Mouse (Mus musculus) hindbrain, embryonic 10.5 days (tissue): Measurements from ENCODE around the gene Apaf1. TPM values are rescaled to one million over a fixed set of nuclear protein-coding genes. Genes with fewer than 3 reads are reported as not detected.

Experiments used
- DNase-seq: peaks from one replicate; pipeline ENCODE4 v3.0.0-alpha.2; 2017; ENCODE audit warnings: low spot score
- H3K27ac ChIP-seq: fragments of 300-500 bp; sonication (generic); 2 replicates; pipeline ENCODE4 v1.5.1; 2016; ENCODE audit warnings: mild to moderate bottlenecking, moderate library complexity
- H3K27me3 ChIP-seq: fragments of 300-500 bp; sonication (generic); 2 replicates; pipeline ENCODE4 v1.6.1; 2016; ENCODE audit warnings: mild to moderate bottlenecking; ENCODE audit not compliant: poor library complexity, insufficient read depth, severe bottlenecking
- H3K36me3 ChIP-seq: fragments of 300-500 bp; sonication (generic); 2 replicates; pipeline ENCODE4 v1.6.1; 2016; ENCODE audit warnings: mild to moderate bottlenecking, moderate library complexity
- H3K4me1 ChIP-seq: fragments of 300-500 bp; sonication (generic); replicated peaks from 2 replicates; pipeline ENCODE4 v1.6.1; 2016; ENCODE audit warnings: mild to moderate bottlenecking
- H3K4me3 ChIP-seq: fragments of 300-500 bp; sonication (generic); 2 replicates; pipeline ENCODE4 v1.5.1; 2016; ENCODE audit warnings: mild to moderate bottlenecking, moderate library complexity
- H3K9me3 ChIP-seq: fragments of 300-500 bp; sonication (generic); 2 replicates; pipeline ENCODE4 v1.6.1; 2016; ENCODE audit warnings: mild to moderate bottlenecking, moderate library complexity
- WGBS: fragments of 180-500 bp; shearing (Covaris S2); methylation state at CpG from one replicate; pipeline ENCODE4 v1.1.7; 2016; 5-methylcytosine and 5-hydroxymethylcytosine counted together
- polyA plus RNA-seq: library from polyadenylated mRNA; unstranded; fragments of >200 nt; fragmentation: Nextera tagmentation; extraction: Ambion mirVana; gene quantifications from 2 replicates; pipeline ENCODE4 v1.2.1, GENCODE M21; 2016

Apaf1 gene
- polyA plus RNA-seq, 1 experiment from 2014 or later = 21.4 TPM

GRCm38 (mm10) chr10:90964511-90964910 lies 118.1 kb downstream of the Apaf1 start:
- Histone ChIP-seq H3K4me1 (peaks cover 27% of the 10 kb centered on the region), H3K27ac (no peak overlapping the region), H3K27me3 (peaks cover 49% of the 10 kb centered on the region), H3K9me3 (no peaks in the 10 kb centered on the region), H3K36me3 (no peaks in the 10 kb centered on the region), H3K4me3 (no peak overlapping the region)
- 31% methylated on average over 9 of the region's 9 CpGs for WGBS
- no peak for DNase-seq

DNA sequence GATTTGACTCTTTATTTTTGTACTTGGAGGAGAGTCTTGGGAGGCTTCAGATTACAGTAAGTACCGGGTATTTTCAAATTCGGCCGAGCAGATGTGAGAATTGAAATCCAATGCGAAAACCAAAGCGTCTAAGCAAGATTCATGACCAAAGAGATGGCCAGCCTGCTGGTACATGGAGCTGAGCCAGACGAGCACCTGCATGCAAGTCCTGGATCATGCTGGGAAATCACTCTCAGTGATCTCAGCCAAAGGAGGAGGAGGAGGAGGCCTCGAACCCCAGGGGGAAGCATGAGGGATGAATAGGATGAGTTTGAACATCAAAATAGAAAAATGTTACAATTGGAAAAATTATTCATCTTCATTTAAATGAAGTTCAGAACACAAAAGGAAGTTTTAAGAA lies 122.2 kb downstream of the Apaf1 start:
- Histone ChIP-seq H3K9me3 (no peaks in the 10 kb centered on the region), H3K4me3 (no peak overlapping the region), H3K27ac (no peak overlapping the region), H3K27me3 (peaks cover 8% of the 10 kb centered on the region), H3K36me3 (no peaks in the 10 kb centered on the region), H3K4me1 (peaks cover 7% of the 10 kb centered on the region)
- DNase-seq = no peak
- 78% methylated on average over 7 of the region's 7 CpGs for WGBS

DNA sequence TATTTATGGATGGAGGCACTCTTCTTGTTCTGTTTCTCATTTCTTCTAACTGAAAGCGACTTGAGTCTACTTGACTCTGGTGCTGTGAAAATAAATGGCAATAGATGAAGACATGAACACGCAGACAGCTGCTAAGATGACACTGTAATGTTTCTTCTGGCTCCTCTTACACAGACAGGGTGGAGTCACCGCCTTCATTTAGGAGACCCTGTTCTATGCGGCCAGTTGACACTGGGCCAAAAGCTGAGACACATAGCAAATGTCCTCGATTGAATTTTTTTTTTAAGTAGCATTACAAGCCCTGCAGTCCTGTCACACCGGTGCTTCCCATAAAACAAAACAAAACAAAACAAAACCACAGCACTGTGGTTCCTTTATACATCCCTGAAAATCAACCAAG lies 128.7 kb downstream of the Apaf1 start:
- no peak overlapping the region for H3K27ac ChIP-seq

GRCm38 (mm10) chr10:90953103-90953709 lies 129.4 kb downstream of the Apaf1 start:
- Histone ChIP-seq H3K4me1 (no peaks in the 10 kb centered on the region), H3K27ac (no peak overlapping the region), H3K9me3 (no peaks in the 10 kb centered on the region), H3K36me3 (no peaks in the 10 kb centered on the region), H3K4me3 (no peak overlapping the region), H3K27me3 (no peaks in the 10 kb centered on the region)
- DNase-seq = no peak
- 92% methylated on average over 15 of the region's 15 CpGs for WGBS

More for the DNA sequence above, 128.7 kb downstream of the Apaf1 start:
- DNase-seq = no peak
- Histone ChIP-seq H3K9me3 (no peaks in the 10 kb centered on the region), H3K4me1 (no peaks in the 10 kb centered on the region), H3K4me3 (no peak overlapping the region), H3K27me3 (no peaks in the 10 kb centered on the region), H3K36me3 (no peaks in the 10 kb centered on the region)
- WGBS = 85% methylated on average over 6 of the region's 6 CpGs

DNA sequence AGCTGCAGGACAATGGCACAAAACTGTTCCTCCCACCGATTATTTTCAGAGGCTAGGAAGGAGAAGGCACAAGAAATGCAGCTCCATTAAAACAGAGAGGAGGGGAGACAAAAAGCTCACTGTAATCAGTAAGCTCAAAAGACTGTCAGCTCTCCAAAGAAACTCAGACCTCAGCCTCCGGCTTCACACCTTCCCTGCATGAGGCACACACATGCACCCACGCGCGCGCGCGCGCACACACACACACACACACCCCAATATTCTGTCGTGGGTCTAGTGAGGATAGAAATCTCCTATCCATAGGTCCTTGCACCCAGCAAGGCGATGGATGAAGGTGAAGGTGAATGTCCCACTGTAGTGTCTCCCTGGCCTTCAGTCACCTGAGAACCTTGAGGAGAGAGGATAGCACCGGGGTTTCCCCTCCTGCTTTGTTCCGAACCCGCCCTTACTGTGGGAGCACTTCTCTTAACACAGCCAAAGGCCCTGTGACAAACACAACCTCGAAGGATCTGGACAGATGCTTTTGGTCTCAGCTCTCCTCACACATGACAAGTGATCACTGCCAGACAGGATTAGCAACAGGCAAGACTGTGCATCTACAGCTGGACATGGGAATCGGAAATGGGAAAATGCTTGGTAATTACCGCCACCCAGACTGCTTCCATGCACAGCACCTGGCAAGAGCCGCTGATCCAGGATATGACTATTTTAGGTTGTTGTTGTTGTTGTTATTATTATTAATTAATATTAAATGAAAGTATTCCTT lies 134.8 kb downstream of the Apaf1 start:
- Histone ChIP-seq H3K9me3 (no peaks in the 10 kb centered on the region), H3K27me3 (no peaks in the 10 kb centered on the region), H3K36me3 (no peaks in the 10 kb centered on the region), H3K4me1 (no peaks in the 10 kb centered on the region), H3K4me3 (no peak overlapping the region), H3K27ac (no peak overlapping the region)
- WGBS = 94% methylated on average over 18 of the region's 18 CpGs
- DNase-seq = no peak

DNA sequence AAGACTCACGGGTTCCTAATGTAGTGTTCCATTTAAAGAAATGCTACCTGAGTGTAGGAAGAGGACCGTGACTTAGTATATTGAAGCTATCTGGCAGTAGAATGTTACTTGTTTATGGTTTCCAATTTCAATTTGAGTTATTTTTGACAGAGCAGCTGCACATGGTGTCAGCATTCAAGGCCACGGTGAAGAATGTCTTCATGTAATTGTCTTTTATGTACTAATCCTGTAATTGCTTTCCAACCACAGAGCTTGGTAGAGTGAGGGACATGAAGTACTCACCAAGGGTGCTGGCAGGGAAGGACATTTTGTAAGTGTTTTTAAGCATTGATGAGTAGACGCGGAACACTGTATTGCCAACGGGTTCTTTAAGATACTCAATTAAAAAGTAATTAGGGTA lies 135.5 kb downstream of the Apaf1 start:
- Histone ChIP-seq H3K27ac (no peak overlapping the region), H3K27me3 (no peaks in the 10 kb centered on the region), H3K4me3 (no peak overlapping the region), H3K9me3 (no peaks in the 10 kb centered on the region), H3K4me1 (no peaks in the 10 kb centered on the region), H3K36me3 (no peaks in the 10 kb centered on the region)
- no peak for DNase-seq
- WGBS = 96% methylated on average over 6 of the region's 6 CpGs

GRCm38 (mm10) chr10:90942001-90942700 lies 140.4 kb downstream of the Apaf1 start:
- Histone ChIP-seq H3K36me3 (no peaks in the 10 kb centered on the region), H3K4me1 (no peaks in the 10 kb centered on the region), H3K27ac (no peak overlapping the region), H3K9me3 (no peaks in the 10 kb centered on the region), H3K27me3 (no peaks in the 10 kb centered on the region), H3K4me3 (no peak overlapping the region)
- no peak for DNase-seq
- WGBS = 83% methylated on average over 14 of the region's 14 CpGs

- H3K4me1 ChIP-seq = no peaks in the 10 kb centered on the region
- no peaks in the 10 kb centered on the region for H3K36me3 ChIP-seq
- DNase-seq = no peak
- no peak overlapping the region for H3K27ac ChIP-seq
- H3K9me3 ChIP-seq = no peaks in the 10 kb centered on the region
- H3K27me3 ChIP-seq = no peaks in the 10 kb centered on the region
- H3K4me3 ChIP-seq = no peak overlapping the region
- WGBS = 80% methylated on average over 15 of the region's 15 CpGs
Measured at GRCm38 (mm10) chr10:90940521-90941520, 141.7 kb downstream of the Apaf1 start.

Other genes starting within 250 kb of the Apaf1 start
- 19.5 and 20.5 TPM in 2 replicates for gene Ikbip, start 170 bp upstream of the Apaf1 start, polyA plus RNA-seq
- 384 and 413 TPM in 2 replicates for gene Slc25a3, start 41.3 kb upstream of the Apaf1 start, polyA plus RNA-seq
- gene Tmpo, start 98.5 kb upstream of the Apaf1 start, polyA plus RNA-seq = 234 and 258 TPM in 2 replicates